Mouse (Mus musculus): ENCODE data around the gene Ldhd. TPM values are rescaled to one million over a fixed set of nuclear protein-coding genes. Genes with fewer than 3 reads are reported as not detected.

Ldhd gene
- polyA plus RNA-seq, 1 experiment from 2014 or later = 0.91 TPM

DNA sequence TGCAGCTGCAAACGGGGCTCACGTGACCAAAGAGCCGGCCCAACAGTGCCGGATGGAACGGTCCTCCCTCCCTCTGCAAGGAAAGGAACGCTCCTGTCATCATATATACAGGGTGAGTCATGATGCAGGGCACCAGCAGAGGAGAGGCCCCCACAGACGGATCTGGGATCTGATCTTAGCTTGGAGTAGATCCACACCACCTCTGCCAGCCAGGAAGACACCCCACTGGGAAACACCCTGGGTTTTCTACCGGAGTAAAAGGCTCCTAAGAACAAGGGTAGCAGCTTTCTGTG lies 3.7 kb downstream of the Ldhd start:
- H3K36me3 ChIP-seq = peaks cover 7% of the 10 kb centered on the region; the same call in 1 of the 2 replicates
- no peaks in the 10 kb centered on the region for H3K27me3 ChIP-seq
- H3K4me1 ChIP-seq (replicated peaks) = peaks cover 6% of the 10 kb centered on the region
- no peak for ATAC-seq (ENCODE audit: low FRiP score, low read depth)
- H3K9ac ChIP-seq = no peak overlapping the region
- no peak overlapping the region for H3K27ac ChIP-seq (replicated peaks)
- H3K4me3 ChIP-seq = no peak overlapping the region
- 78% methylated on average over 8 of the region's 8 CpGs for WGBS
- H3K9me3 ChIP-seq = no peaks in the 10 kb centered on the region
- H3K4me2 ChIP-seq = no peak overlapping the region

DNA sequence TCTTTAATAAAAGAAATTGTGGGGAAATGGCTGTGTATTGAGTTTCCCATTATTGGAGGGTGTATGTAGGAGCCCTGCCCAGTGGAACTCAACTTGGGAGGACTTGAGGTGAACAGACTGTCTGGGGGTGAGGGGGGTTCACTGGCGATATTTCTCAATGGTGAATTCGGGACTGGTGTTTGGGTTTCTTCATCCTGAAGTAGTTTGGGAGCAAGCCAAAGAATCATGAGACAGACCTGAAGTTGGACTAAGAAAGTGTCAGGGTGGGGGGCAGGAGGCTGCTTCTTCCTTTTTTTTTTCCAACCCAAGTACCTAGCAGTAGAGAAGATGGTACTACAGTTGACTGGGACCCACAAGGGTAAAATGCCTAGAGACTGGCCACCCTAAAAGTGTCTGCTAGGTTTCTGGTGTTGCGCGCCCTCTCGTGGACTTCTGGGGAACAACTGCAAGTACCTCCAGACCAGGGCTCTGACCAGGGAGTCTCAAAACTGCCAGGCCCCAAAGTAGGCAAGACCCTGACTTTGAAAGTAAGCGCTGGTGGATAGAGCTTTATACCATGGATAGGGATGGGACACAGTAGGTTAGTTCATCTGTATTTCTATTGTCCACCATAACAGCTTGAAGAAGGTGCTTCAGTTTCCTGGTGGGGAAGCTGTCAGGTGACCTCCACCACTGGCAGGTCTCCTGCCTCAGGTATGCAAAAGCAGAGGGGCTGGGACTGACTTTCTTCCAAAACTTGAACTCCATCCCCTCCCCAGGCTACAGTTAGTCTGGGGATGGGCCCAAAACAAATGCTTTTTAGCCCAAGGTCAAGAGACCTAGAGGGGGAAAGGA lies 4.3 kb downstream of the Ldhd start:
- ATAC-seq (ENCODE audit: low FRiP score, low read depth) = no peak
- H3K9ac ChIP-seq = no peak overlapping the region
- no peak overlapping the region for H3K4me3 ChIP-seq
- H3K27ac ChIP-seq (replicated peaks) = no peak overlapping the region
- WGBS = 36% methylated on average over 6 of the region's 6 CpGs
- H3K4me2 ChIP-seq = no peak overlapping the region
- peaks cover 10% of the 10 kb centered on the region; the same call in 1 of the 2 replicates for H3K36me3 ChIP-seq
- H3K4me1 ChIP-seq (replicated peaks) = peaks cover 9% of the 10 kb centered on the region
- no peaks in the 10 kb centered on the region for H3K27me3 ChIP-seq
- no peaks in the 10 kb centered on the region for H3K9me3 ChIP-seq

DNA sequence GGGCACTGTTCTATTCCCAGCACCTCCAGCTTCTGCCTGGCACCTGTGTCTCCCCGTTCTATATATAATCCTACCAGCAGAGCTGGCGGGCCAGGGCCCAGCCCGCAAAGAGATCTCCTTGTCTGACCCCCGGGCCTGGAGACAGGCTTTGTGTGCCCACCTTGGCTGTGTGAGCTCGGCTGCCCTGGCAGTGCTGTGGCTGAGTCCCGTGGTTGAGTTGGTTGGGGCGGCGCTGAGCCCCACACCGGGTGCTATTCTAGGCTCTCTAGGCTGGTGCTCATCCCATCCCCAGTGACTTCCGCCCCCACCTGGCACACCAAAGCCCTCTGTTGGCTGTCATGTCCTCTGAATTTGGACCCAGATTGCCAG lies 5.3 kb downstream of the Ldhd start:
- ATAC-seq (ENCODE audit: low FRiP score, low read depth) = no peak
- WGBS = 91% methylated on average over 10 of the region's 10 CpGs

DNA sequence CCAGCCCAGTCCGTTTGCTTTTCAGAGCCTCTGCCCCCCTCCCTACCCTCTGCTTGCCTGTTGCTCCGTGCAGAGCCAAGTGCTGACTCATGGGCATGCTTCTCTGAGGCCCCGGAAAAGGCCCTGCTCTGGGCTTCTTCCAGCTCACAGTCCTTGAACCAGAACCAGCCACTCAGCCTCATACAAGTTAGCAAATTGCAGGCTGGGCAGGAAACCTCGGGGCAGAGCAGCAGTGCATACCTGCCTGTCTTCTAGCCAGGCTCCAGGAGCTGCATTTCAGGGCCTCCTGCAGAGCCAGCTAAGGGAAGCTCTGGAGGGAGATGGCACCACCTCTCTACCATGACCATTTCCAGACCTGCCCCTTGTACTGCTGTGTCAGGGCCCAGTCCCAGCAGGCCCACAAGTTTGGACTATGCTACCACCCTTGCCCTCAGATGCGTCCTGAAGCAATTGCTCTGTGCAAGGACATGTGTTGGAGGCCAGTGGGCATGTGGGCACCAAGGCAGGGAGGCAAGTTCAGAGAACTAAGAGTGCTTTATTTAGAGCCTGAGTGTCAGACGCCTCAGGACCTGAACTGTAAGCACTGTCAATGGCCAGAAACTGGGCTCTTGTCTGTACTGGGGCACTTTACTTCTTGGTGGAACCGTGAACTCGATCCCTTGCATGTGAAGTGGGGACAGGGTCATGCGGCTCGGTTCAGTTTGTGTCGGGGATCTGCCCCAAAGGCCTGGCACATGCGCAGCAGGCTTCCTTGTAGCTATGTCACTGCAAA lies 5.9 kb downstream of the Ldhd start:
- no peaks in the 10 kb centered on the region for H3K9me3 ChIP-seq
- ATAC-seq (ENCODE audit: low FRiP score, low read depth) = no peak
- no peaks in the 10 kb centered on the region for H3K27me3 ChIP-seq
- no peak overlapping the region for H3K27ac ChIP-seq (replicated peaks)
- no peak overlapping the region for H3K9ac ChIP-seq
- H3K4me3 ChIP-seq = no peak overlapping the region
- WGBS = 80% methylated on average over 12 of the region's 12 CpGs
- no peak overlapping the region for H3K4me2 ChIP-seq
- H3K4me1 ChIP-seq (replicated peaks) = peaks cover 3% of the 10 kb centered on the region; the same call in 1 of the 2 replicates
- H3K36me3 ChIP-seq = peaks cover 11% of the 10 kb centered on the region; the same call in 1 of the 2 replicates

More for the DNA sequence above, 5.3 kb downstream of the Ldhd start:
- Histone ChIP-seq H3K9me3 (no peaks in the 10 kb centered on the region), H3K4me2 (no peak overlapping the region), H3K9ac (no peak overlapping the region), H3K4me3 (no peak overlapping the region), H3K27me3 (no peaks in the 10 kb centered on the region), H3K36me3 (peaks cover 11% of the 10 kb centered on the region; the same call in 1 of the 2 replicates), H3K27ac (replicated peaks) (no peak overlapping the region), H3K4me1 (replicated peaks) (peaks cover 6% of the 10 kb centered on the region)

DNA sequence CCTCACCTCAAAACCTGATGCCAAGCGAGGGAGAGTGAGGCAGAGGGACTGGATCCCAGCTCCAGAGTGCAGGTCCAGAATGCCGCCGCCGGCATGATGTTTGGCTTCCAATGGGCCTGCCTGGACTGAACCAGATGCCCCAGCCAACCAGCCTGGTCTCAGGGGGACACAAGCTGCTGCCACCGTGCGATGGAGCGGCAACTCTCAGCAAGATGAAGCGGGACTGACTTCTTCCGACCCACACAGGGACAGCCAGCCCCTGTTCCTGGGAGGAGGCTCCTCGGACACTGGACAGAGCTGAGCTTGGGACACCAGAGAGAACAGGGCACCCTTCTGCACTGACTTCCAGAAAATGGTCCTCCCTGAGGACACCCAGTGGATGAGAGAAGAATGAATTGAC lies 7.6 kb downstream of the Ldhd start:
- Histone ChIP-seq H3K4me3 (no peak overlapping the region), H3K36me3 (peaks cover 11% of the 10 kb centered on the region; the same call in 1 of the 2 replicates), H3K27me3 (no peaks in the 10 kb centered on the region), H3K4me2 (no peak overlapping the region), H3K9ac (no peak overlapping the region), H3K4me1 (replicated peaks) (peaks cover 3% of the 10 kb centered on the region; the same call in 1 of the 2 replicates), H3K27ac (replicated peaks) (no peak overlapping the region), H3K9me3 (no peaks in the 10 kb centered on the region)
- no peak for ATAC-seq (ENCODE audit: low FRiP score, low read depth)
- WGBS = 50% methylated on average over 10 of the region's 10 CpGs

DNA sequence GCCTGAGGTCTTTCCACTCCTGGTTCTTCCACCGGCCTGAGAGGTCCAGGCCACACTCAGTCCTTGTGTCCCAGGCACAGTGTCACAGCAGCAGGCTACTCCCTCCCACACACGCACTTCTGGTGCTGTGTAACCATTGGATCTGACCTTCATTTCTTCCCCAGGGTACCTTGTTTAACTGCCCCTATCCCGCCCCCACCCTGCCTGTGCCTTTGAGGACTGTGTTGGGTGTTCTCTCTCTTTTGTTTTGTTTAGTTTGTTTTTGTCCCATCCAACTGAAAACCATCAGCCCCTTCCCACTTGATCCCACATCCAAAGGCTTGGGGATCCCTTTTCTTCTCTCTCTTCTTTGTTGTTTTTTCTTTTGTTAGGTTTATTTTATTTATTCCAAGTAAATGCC lies 8.1 kb downstream of the Ldhd start:
- no peak overlapping the region for H3K9ac ChIP-seq
- WGBS = 61% methylated on average over 3 of the region's 3 CpGs
- H3K4me1 ChIP-seq (replicated peaks) = peaks cover 3% of the 10 kb centered on the region; the same call in 1 of the 2 replicates
- H3K9me3 ChIP-seq = no peaks in the 10 kb centered on the region
- H3K27me3 ChIP-seq = no peaks in the 10 kb centered on the region
- no peak overlapping the region for H3K27ac ChIP-seq (replicated peaks)
- no peak overlapping the region for H3K4me3 ChIP-seq
- H3K36me3 ChIP-seq = peaks cover 11% of the 10 kb centered on the region; the same call in 1 of the 2 replicates
- ATAC-seq (ENCODE audit: low FRiP score, low read depth) = no peak
- H3K4me2 ChIP-seq = no peak overlapping the region

DNA sequence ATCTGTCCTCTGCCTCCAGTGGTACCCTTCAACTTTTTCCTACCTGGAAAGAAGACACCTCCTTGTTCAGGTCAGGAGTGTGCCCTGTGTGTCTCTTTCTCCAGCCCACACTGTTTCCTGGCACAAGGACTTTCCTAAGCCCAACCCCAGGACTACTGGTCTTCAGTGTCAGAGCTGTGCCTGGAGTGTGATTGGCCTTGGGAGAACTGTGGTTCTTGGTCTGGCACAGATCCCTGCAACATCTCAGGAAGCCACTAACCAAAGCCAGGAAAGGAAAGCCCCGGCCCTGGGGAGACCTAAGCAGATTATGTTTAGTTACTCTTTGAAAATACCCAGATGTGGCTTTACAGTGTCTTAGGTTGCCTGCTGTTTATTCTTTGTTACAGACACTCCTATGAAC lies 10.2 kb downstream of the Ldhd start:
- no peaks in the 10 kb centered on the region for H3K9me3 ChIP-seq
- H3K4me2 ChIP-seq = no peak overlapping the region
- peaks cover 3% of the 10 kb centered on the region for H3K4me1 ChIP-seq (replicated peaks)
- WGBS = 83% methylated on average over 1 of the region's 1 CpGs
- no peaks in the 10 kb centered on the region for H3K27me3 ChIP-seq
- no peak overlapping the region for H3K9ac ChIP-seq
- peaks cover 11% of the 10 kb centered on the region; the same call in 1 of the 2 replicates for H3K36me3 ChIP-seq
- no peak overlapping the region for H3K27ac ChIP-seq (replicated peaks)
- no peak for ATAC-seq (ENCODE audit: low FRiP score, low read depth)
- H3K4me3 ChIP-seq = no peak overlapping the region

DNA sequence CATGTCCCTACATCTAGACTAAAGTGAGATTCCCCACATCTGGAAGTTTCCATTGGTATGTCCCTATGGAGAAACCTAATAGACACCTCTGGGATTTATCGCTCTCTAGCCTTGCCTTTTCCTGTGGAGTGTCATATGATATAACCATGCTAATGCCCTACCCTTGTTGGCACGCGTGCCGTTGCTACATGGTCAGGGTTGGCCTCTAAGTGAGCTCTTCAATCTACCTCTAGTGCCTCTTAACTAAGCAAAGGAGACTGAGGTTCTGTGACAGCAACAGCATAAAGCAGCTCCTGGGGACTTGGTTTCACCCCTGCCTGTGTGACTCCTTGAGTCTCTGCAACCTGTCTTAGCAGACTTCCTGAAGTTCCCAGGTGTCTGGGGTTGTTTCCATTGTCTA lies 11.9 kb downstream of the Ldhd start:
- Histone ChIP-seq H3K27me3 (no peaks in the 10 kb centered on the region), H3K27ac (replicated peaks) (no peak overlapping the region), H3K4me3 (no peak overlapping the region), H3K36me3 (0 out of 2 replicates have a peak, but pooled peaks cover 14% of the 10 kb centered on the region), H3K9ac (no peak overlapping the region), H3K4me2 (no peak overlapping the region), H3K9me3 (no peaks in the 10 kb centered on the region), H3K4me1 (replicated peaks) (peaks cover 3% of the 10 kb centered on the region)
- 91% methylated on average over 4 of the region's 4 CpGs for WGBS
- no peak for ATAC-seq (ENCODE audit: low FRiP score, low read depth)

DNA sequence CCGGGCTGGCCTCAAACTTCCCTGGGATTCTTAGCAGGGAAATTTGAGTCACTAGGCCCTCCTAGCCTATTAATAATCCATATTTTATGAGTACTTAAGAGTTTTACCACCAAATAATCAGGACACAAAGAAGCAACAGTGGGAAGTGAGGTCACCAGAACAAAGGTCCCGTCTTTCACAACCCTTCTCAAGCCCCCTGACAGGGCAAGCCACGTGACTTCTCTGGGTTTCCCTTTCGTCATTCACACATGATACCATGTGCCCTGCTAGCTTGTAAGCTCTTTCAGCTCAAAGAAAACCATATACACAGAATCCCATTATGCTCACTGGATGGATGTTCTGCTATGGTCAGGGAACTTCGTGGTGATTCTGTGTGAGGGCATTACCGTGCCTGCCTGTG lies 12.4 kb downstream of the Ldhd start:
- H3K27me3 ChIP-seq = no peaks in the 10 kb centered on the region
- no peak overlapping the region for H3K9ac ChIP-seq
- H3K4me1 ChIP-seq (replicated peaks) = peaks cover 3% of the 10 kb centered on the region
- H3K9me3 ChIP-seq = no peaks in the 10 kb centered on the region
- no peak for ATAC-seq (ENCODE audit: low FRiP score, low read depth)
- no peak overlapping the region for H3K27ac ChIP-seq (replicated peaks)
- no peak overlapping the region for H3K4me2 ChIP-seq
- H3K4me3 ChIP-seq = no peak overlapping the region
- H3K36me3 ChIP-seq = peaks cover 17% of the 10 kb centered on the region; the same call in 1 of the 2 replicates
- 48% methylated on average over 6 of the region's 6 CpGs for WGBS

DNA sequence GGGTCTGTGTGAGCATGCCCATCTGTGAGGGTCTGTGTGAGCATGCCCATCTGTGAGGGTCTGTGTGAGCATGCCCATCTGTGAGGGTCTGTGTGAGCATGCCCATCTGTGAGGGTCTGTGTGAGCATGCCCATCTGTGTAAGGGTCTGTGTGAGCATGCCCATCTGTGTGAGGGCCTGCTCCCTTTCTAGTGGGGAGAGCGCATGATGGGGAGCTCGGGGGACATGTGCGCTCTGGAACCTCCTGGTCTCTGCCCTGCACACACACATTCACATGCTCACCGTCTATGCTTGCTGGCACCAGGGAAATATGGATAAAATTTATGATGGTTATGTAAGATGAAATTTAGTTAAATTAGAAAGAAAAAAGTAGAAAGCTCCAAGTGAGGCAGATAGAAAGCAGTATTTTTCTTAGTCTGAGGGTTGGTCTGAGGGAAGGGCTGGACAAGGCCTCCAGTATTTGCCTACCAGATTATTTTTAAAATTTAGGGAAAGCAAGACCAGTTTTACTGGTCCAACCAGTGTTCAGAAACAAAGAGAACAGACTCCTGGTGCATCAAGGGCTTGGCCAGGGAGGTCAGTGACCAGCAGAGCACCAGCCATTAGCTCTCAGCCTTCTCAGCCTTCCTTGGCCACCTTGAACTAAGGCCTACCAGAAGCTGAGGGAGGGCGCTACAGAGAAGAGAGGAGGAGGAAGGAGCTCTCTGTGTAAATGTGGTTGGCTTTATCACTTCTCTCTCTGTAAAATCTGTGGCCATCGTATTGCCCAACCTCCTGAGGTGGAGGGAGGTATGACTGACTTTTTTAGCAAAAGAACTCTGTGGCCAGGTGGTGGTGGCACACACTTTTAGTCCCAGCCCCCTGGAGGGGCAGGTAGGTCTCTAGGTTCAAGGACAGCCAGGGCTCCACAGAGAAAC lies 15.1 kb downstream of the Ldhd start:
- no peak overlapping the region for H3K4me3 ChIP-seq
- H3K4me1 ChIP-seq (replicated peaks) = no peaks in the 10 kb centered on the region; the same call in 1 of the 2 replicates
- H3K36me3 ChIP-seq = peaks cover 7% of the 10 kb centered on the region; the same call in 1 of the 2 replicates
- H3K27ac ChIP-seq (replicated peaks) = no peak overlapping the region
- no peak overlapping the region for H3K4me2 ChIP-seq
- 92% methylated on average over 6 of the region's 6 CpGs for WGBS
- no peak overlapping the region for H3K9ac ChIP-seq
- H3K27me3 ChIP-seq = no peaks in the 10 kb centered on the region
- ATAC-seq (ENCODE audit: low FRiP score, low read depth) = no peak
- no peaks in the 10 kb centered on the region for H3K9me3 ChIP-seq

DNA sequence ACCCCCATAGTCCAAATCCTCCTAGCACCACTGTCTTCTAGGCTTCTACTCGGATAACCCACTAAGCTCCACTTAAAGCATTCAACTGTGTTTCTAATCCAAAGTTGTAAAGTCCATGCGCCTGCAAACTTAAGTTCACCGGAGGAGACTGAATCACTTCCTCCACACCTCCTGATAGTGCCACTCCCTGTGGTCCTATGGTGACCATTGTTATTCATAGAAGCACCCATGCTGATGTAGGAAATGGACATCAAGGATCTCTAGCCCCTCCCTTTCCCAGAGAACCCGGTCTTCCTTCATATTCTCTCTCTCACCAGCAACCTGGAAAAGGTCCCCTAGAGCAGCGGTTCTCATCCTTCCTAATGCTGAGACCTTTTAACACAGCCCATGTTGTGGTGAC lies 17.0 kb downstream of the Ldhd start:
- Histone ChIP-seq H3K4me2 (no peak overlapping the region), H3K9me3 (no peaks in the 10 kb centered on the region), H3K27me3 (no peaks in the 10 kb centered on the region), H3K4me3 (no peak overlapping the region), H3K9ac (no peak overlapping the region), H3K36me3 (peaks cover 7% of the 10 kb centered on the region; the same call in 1 of the 2 replicates), H3K4me1 (replicated peaks) (no peaks in the 10 kb centered on the region; the same call in 1 of the 2 replicates), H3K27ac (replicated peaks) (no peak overlapping the region)
- no peak for ATAC-seq (ENCODE audit: low FRiP score, low read depth)
- 79% methylated on average over 5 of the region's 5 CpGs for WGBS
